Mouse (Mus musculus) stomach, embryonic 15.5 days (tissue): ENCODE measurements at regions not wholly inside any gene's neighbourhood (a gene's known extent, or its start where the extent isn't known, plus 50 kb on each side); places are given as distances from the start of the nearest gene placed in this dataset.

Experiments
- ATAC-seq: fragments of 200-750 bp; cut with Nextera tagmentation; 2 replicates; pipeline ENCODE4 v1.8.0; 2017; ENCODE audit warnings: low read depth, moderate number of reproducible peaks, moderate TSS enrichment; ENCODE audit not compliant: insufficient read depth, low FRiP score
- H3K27ac ChIP-seq: fragments of 300-500 bp; sonication (generic); 2 replicates; pipeline ENCODE4 v1.5.1; 2015; ENCODE audit warnings: mild to moderate bottlenecking, inconsistent platforms
- H3K27me3 ChIP-seq: fragments of 300-500 bp; sonication (generic); replicated peaks from 2 replicates; pipeline ENCODE4 v1.6.1; 2015; ENCODE audit warnings: inconsistent platforms
- H3K36me3 ChIP-seq: fragments of 300-500 bp; sonication (generic); 2 replicates; pipeline ENCODE4 v1.6.1; 2015; ENCODE audit warnings: inconsistent platforms
- H3K4me1 ChIP-seq: fragments of 300-500 bp; sonication (generic); 2 replicates; pipeline ENCODE4 v1.6.1; 2015; ENCODE audit warnings: inconsistent platforms
- H3K4me2 ChIP-seq: fragments of 300-500 bp; sonication (generic); 2 replicates; pipeline ENCODE4 v1.6.1; 2015; ENCODE audit warnings: mild to moderate bottlenecking, inconsistent platforms
- H3K4me3 ChIP-seq: fragments of 300-500 bp; sonication (generic); replicated peaks from 2 replicates; pipeline ENCODE4 v1.5.1; 2015; ENCODE audit warnings: inconsistent platforms
- H3K9ac ChIP-seq: fragments of 300-500 bp; sonication (generic); 2 replicates; pipeline ENCODE4 v1.6.1; 2015; ENCODE audit warnings: inconsistent platforms
- H3K9me3 ChIP-seq: fragments of 300-500 bp; sonication (generic); 2 replicates; pipeline ENCODE4 v1.6.1; 2016; ENCODE audit warnings: inconsistent platforms
- WGBS: fragments of 180-500 bp; shearing (Covaris S2); methylation state at CpG from one replicate; pipeline ENCODE4 v1.1.7; 2015; 5-methylcytosine and 5-hydroxymethylcytosine counted together

DNA sequence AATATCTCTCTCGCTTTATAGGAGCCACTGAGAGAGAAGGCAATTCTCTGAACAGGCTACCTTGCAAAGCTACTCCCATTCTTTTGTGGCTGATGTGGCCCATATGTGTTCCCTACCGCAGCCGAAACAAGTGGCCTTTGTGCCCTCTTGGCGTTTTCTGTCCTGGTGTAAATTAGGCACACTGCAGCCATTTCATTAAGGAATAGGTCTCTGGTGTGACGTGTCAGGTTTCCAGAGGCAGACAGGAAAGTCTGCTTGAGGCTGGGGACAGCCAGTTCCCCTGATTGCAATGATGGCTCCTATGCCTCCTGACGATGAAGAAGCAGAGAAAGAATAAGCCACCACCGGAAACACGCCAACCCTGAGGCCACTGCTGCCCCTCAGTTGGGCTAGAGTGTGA is 59.3 kb upstream of the Bcor start:
- no peaks in the 10 kb centered on the region for H3K27me3 ChIP-seq
- no peak overlapping the region for H3K4me3 ChIP-seq
- no peak for ATAC-seq
- H3K27ac ChIP-seq = no peak overlapping the region
- 73% methylated on average over 8 of the region's 8 CpGs for WGBS
- no peak overlapping the region for H3K4me2 ChIP-seq
- H3K36me3 ChIP-seq = no peaks in the 10 kb centered on the region
- no peak overlapping the region for H3K9ac ChIP-seq
- no peaks in the 10 kb centered on the region for H3K9me3 ChIP-seq
- no peaks in the 10 kb centered on the region for H3K4me1 ChIP-seq

DNA sequence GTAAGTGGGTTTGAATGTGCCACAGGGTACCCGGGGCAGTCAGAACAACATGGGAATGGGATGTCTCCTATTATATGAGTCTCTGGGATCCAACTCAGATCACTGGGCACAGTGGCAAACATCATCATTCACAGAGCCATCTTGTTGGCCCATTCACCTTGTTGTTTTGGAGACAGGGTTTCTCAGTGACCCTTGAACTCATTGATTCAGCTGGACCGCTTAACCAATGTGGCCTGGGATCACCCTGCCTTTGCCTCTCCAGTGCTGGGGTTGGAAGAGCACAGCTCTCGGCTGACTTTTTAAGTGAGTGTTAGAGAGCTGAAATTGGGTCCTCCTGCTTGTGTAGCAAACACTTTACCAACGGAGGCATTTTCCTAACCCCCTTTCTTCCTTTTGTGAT is 64.2 kb upstream of the Bcor start:
- Histone ChIP-seq H3K9ac (no peak overlapping the region), H3K9me3 (no peaks in the 10 kb centered on the region), H3K27me3 (no peaks in the 10 kb centered on the region), H3K27ac (no peak overlapping the region), H3K36me3 (no peaks in the 10 kb centered on the region), H3K4me1 (no peaks in the 10 kb centered on the region), H3K4me2 (no peak overlapping the region), H3K4me3 (no peak overlapping the region)
- no peak for ATAC-seq
- WGBS = 77% methylated on average over 4 of the region's 4 CpGs

DNA sequence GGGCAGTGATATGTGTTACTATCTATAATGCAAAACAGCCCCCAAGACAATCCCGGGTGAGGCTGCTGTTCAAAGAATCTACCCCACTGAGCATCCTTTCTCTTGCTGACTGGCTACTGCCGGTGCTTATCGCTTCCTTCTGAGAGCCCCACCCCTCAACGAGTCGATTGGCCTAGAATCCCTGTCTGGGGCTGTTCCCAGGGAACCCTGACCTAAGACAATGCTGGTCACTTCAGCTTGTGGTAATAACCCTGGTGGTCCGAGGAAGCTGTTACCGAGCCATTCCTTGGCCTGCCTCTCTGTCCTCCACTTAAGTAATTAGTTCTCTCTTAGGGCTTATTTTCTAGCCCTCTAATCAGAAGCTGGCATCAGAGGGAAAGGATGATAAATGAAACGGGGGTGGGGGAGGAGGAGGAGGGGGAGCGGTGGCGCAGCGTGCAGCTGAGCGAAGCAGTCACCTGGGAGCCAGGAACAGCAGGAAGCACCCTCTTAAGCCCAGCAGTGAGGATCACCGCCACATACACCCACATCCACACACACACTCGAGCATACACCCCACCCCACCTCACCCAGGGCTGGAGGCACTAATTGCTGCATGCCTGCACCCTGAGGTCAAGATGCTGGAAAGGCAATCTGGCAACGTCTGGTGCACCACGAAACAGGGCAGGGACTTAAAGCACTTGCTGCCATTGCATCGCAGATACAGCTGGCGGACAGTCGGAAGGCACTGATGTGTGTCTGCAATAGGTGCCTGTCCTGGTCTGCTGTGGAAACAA is 65.1 kb upstream of the Bcor start:
- H3K4me1 ChIP-seq = no peaks in the 10 kb centered on the region
- H3K27me3 ChIP-seq = no peaks in the 10 kb centered on the region
- H3K4me3 ChIP-seq = no peak overlapping the region
- H3K9me3 ChIP-seq = no peaks in the 10 kb centered on the region
- no peaks in the 10 kb centered on the region for H3K36me3 ChIP-seq
- no peak for ATAC-seq
- peak overlapping the region; percentile 34 for H3K4me2 ChIP-seq
- WGBS = 14% methylated on average over 19 of the region's 19 CpGs
- no peak overlapping the region for H3K27ac ChIP-seq
- no peak overlapping the region for H3K9ac ChIP-seq

DNA sequence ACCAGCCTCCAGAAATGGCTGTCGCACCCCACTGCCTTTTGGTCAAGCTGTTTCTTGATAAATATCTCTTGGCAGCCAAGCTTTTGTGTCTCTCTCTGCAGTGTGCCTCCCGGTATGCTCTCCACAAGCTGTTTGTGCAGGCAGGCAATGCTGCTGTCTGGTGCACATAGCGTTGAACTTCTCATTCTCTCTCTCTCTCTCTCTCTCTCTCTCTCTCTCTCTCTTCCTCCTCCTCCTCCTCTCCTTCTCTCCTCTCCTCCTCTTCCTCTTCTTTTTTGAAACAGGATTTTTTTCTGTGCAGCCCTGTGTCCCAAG is 65.7 kb upstream of the Bcor start:
- no peaks in the 10 kb centered on the region for H3K27me3 ChIP-seq
- no peaks in the 10 kb centered on the region for H3K9me3 ChIP-seq
- no peak for ATAC-seq
- H3K4me2 ChIP-seq = no peak overlapping the region
- no peaks in the 10 kb centered on the region for H3K36me3 ChIP-seq
- no peak overlapping the region for H3K27ac ChIP-seq
- no peak overlapping the region for H3K4me3 ChIP-seq
- no peaks in the 10 kb centered on the region for H3K4me1 ChIP-seq
- WGBS = 20% methylated on average over 3 of the region's 3 CpGs
- H3K9ac ChIP-seq = no peak overlapping the region

DNA sequence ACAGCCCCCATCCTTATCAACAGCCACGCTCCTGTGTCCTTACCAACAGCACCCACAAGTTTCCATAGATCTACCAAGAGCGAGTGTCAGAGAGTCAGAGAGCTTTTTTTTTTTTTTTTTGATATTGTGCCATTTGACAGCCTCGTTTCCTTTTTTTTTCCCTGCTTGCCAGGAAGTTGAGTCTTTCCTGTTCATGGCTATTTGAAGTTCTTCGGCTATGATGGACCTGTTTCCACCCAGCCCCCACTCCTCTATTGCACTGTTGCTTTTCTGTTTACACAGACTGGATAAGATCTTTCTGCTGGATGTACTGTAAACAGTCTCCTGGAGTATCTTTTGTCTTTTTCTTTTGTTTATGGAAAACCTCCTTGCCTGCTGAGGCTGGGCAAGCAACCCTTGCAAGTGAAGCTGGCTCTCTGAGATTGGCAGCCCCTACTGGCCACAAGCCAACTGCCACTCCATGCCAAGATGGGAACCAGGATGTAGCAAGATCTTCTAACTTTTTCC is 80.4 kb upstream of the Bcor start:
- Histone ChIP-seq H3K27me3 (no peaks in the 10 kb centered on the region), H3K9me3 (no peaks in the 10 kb centered on the region), H3K27ac (no peak overlapping the region), H3K9ac (no peak overlapping the region), H3K36me3 (no peaks in the 10 kb centered on the region), H3K4me3 (no peak overlapping the region), H3K4me1 (no peaks in the 10 kb centered on the region), H3K4me2 (no peak overlapping the region)
- 51% methylated on average over 4 of the region's 4 CpGs for WGBS
- no peak for ATAC-seq

DNA sequence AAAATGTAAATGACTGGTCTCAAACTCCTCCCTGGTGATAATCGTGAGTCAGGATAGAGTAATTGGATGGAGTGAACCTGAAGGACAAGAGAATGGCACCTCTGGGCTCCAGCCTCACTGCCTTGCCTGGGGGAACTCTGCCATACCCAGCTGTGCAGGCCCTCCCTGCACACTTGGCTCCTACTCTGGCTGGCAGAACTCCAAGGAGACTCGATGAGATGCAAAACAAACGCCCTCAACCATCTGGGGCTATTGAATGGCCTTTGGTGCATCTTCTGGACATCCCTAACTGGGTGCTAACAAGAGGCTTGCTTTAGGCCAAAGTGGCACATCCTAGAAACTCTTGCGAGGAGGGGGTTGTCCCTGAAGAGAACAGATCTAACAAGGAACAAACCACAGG is 81.6 kb upstream of the Bcor start:
- Histone ChIP-seq H3K9ac (no peak overlapping the region), H3K4me3 (no peak overlapping the region), H3K9me3 (no peaks in the 10 kb centered on the region), H3K4me1 (no peaks in the 10 kb centered on the region), H3K27me3 (no peaks in the 10 kb centered on the region), H3K4me2 (no peak overlapping the region), H3K27ac (no peak overlapping the region), H3K36me3 (no peaks in the 10 kb centered on the region)
- ATAC-seq = no peak
- 60% methylated on average over 4 of the region's 4 CpGs for WGBS

DNA sequence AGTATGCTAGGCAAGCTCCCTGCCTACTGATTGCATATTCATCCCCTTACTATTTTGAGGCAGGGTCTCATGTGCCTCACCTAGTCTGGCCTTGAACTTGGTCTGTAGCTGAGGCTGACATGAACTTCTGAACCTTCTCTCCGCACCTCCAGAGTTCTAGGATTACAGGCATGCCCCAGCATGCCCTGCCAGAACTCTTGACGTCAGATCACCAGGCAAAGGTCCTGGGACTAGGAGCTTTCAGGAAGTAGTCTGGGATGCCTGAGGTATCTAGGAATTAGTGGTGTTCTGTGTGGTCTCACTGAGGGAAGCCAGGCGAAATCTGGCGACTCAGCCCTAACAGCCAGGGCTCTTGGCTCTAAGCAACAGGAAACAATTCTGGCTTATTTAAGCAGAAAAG is 88.9 kb upstream of the Bcor start:
- H3K27me3 ChIP-seq = no peaks in the 10 kb centered on the region
- H3K36me3 ChIP-seq = no peaks in the 10 kb centered on the region
- WGBS = 54% methylated on average over 4 of the region's 4 CpGs
- ATAC-seq = no peak
- H3K9me3 ChIP-seq = no peaks in the 10 kb centered on the region
- H3K4me3 ChIP-seq = no peak overlapping the region
- no peak overlapping the region for H3K4me2 ChIP-seq
- H3K4me1 ChIP-seq = no peaks in the 10 kb centered on the region
- no peak overlapping the region for H3K9ac ChIP-seq
- H3K27ac ChIP-seq = no peak overlapping the region

DNA sequence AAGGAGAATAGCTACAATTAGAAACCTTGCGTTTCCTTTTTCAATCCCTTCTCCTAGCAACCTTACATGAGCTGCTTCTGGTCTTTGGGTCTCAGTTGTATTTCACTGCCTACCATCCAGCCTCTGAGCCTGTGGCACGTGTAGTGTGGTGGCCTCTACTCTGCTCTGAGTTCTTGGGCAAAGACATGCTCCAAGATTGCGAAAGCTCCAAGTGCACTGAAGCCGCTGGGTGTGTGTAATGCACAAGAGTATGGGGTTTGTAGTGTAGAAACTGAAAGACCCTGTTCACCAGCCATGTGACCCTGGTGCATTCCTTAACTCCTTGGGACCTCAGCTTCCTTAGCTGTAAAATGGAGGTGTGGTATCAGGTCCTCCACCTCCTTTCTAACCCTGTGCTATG is 89.8 kb upstream of the Bcor start:
- WGBS = 79% methylated on average over 4 of the region's 4 CpGs

DNA sequence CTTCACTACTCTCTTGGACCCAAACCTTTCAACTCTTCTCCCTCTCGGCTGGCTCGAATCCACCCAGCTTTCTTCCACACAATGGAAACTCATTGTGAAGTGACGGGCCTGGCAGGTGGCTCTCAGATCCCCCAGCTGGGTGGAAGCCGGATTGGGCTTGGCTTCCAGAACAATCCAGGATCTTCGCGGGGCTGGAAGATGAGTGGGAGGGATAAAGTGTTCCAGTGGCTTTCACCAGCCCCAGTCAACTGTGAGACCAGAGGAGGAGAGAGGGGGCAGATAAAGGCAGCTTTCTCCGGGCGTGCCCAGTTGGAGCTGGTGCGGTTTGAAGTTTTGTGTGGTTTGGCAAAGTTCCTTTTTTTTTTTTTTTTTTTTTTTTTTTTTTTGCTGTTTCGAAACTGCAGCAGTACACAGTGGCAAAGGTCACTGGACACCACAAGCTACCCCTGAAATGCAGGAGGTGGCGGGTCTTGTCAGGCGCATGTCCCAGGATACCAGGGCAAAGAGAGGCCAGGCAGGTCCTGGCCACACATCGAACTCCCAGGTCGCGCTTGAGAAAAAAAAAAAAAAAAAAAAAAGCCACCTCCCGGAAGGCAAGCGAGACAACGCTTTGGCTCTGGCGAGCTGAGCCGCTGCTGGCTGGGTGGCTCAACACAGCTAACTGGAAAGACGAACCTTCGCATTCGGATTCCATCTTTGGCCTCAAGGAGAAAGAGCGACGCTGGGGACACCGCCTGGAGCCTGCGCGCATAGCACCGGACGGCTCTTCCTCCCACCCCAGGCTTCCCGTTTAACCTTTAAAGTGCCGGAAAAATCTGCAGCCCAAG is 91.9 kb upstream of the Bcor start:
- no peaks in the 10 kb centered on the region for H3K36me3 ChIP-seq
- H3K4me3 ChIP-seq = peak overlapping the region; percentile 33
- 18% methylated on average over 32 of the region's 32 CpGs for WGBS
- peak; percentile 79; the same call in 1 of the 2 replicates for ATAC-seq
- no peak overlapping the region; the same call in 1 of the 2 replicates for H3K9ac ChIP-seq
- no peaks in the 10 kb centered on the region for H3K4me1 ChIP-seq
- H3K4me2 ChIP-seq = peak overlapping the region; percentile 57
- H3K27me3 ChIP-seq = no peaks in the 10 kb centered on the region
- no peak overlapping the region for H3K27ac ChIP-seq
- H3K9me3 ChIP-seq = no peaks in the 10 kb centered on the region

More for the DNA sequence above, 89.8 kb upstream of the Bcor start:
- no peak overlapping the region for H3K27ac ChIP-seq
- no peaks in the 10 kb centered on the region for H3K27me3 ChIP-seq
- no peaks in the 10 kb centered on the region for H3K36me3 ChIP-seq
- H3K9ac ChIP-seq = no peak overlapping the region
- no peaks in the 10 kb centered on the region for H3K4me1 ChIP-seq
- no peaks in the 10 kb centered on the region for H3K9me3 ChIP-seq
- no peak for ATAC-seq
- H3K4me2 ChIP-seq = no peak overlapping the region
- no peak overlapping the region for H3K4me3 ChIP-seq

DNA sequence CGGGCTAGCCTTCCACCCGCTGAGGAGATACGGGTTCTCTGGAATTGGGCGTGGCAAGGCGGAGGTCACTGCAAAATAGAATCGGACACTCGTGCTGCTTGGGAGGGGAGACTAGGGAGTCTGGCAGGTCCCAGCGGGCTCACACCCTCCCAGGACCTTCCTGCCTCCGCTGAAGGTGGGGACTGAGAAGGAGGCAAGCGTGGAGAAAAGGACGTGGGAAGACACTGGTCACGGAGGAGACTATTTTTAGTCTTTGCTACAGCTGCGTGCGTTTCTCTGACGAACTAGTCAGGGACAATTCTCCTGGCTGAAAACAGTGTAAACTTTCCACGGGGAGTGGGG is 92.5 kb upstream of the Bcor start:
- ATAC-seq = no peak
- Histone ChIP-seq H3K27me3 (no peaks in the 10 kb centered on the region), H3K9ac (no peak overlapping the region; the same call in 1 of the 2 replicates), H3K36me3 (no peaks in the 10 kb centered on the region), H3K4me2 (peak overlapping the region; percentile 57), H3K9me3 (no peaks in the 10 kb centered on the region), H3K4me3 (peak overlapping the region; percentile 33), H3K27ac (no peak overlapping the region), H3K4me1 (no peaks in the 10 kb centered on the region)
- 13% methylated on average over 16 of the region's 16 CpGs for WGBS

DNA sequence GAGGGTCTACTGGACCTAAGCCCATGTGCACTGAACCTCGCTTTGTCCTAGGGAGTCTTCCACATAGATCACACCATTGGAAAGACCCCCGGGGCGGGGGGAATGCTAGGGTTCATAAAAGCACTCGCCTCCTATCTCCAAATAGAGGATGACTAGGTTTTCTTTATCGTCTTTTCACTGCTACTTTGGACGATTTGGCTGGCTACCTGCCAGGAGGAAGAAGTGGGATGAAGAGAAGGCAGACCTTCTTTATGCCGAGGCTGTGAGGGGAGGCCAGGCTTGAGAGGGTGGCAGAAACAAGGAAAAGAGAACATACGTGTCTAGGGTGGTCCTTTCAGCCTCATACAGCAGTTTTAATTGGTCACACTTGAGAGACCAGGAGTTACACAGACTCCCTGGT is 96.6 kb upstream of the Bcor start:
- H3K4me3 ChIP-seq = no peak overlapping the region
- H3K27me3 ChIP-seq = no peaks in the 10 kb centered on the region
- H3K4me1 ChIP-seq = no peaks in the 10 kb centered on the region
- H3K9me3 ChIP-seq = no peaks in the 10 kb centered on the region
- no peak overlapping the region for H3K4me2 ChIP-seq
- no peak overlapping the region for H3K27ac ChIP-seq
- H3K9ac ChIP-seq = no peak overlapping the region
- ATAC-seq = no peak
- no peaks in the 10 kb centered on the region for H3K36me3 ChIP-seq
- WGBS = 63% methylated on average over 8 of the region's 8 CpGs

DNA sequence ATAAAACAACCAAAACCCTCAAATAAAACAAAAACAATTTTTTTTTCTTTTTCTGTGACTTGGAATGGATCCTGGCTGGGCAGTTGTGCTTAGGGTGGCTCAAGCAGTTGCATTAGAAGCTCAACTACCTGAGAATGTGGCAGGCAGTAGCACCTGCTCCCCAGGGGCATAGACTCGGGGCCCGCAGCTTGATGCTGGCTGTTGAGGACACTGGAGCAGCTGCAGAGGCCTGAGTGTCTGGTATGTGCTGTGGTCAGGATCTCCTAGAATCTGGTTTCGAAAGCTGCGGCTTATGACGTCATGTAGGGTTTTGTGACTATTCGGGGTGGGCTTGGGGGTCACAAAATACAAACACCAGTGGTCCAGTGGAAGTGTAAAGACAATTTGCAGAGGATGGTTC is 103.7 kb upstream of the Bcor start:
- 83% methylated on average over 6 of the region's 6 CpGs for WGBS
- H3K4me2 ChIP-seq = no peak overlapping the region
- no peak for ATAC-seq

More for the DNA sequence above, 103.7 kb upstream of the Bcor start:
- Histone ChIP-seq H3K4me3 (no peak overlapping the region), H3K9me3 (no peaks in the 10 kb centered on the region), H3K27ac (no peak overlapping the region), H3K36me3 (no peaks in the 10 kb centered on the region), H3K9ac (no peak overlapping the region), H3K4me1 (no peaks in the 10 kb centered on the region), H3K27me3 (no peaks in the 10 kb centered on the region)
